Mouse (Mus musculus): ENCODE results near the gene Rdh19. TPM values are rescaled to one million over a fixed set of nuclear protein-coding genes. Genes with fewer than 3 reads are reported as not detected.

The Rdh19 gene
- total RNA-seq (2012; rRNA removed) (not detected in 2 replicates), polyA plus RNA-seq (2012; ENCODE audit: insufficient read depth in 1 of 2, insufficient read length in 2 of 2, low read depth in 1 of 2, low replicate concordance in 2 of 2, missing spikeins in 1 of 2) (not detected)

DNA sequence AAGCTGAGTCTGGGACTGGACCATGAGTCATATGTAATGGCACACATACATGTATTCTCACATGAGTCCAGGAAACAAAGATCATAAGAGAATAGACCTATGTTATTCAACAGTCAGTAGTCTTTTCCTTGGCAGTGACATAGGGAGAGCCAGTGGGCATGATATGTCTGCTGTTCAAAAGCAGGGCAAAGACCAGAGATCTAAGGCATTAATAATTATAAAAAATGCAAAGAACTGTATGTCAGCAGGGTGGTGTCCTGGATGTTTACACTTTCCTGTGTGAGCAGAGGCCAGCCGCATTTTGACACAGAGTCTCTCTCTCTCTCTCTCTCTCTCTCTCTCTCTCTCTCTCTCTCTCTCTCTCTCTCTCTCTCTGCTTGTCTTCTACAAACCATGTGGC lies at the start of gene Rdh19:
Gene Rdh19, plus strand, starts transcription at position 301 of the 400 bp plus-strand sequence.
- Histone ChIP-seq H3K27me3 (ENCODE audit: control insufficient read depth in 1 of 2, insufficient read depth in 2 of 2, low read length in 2 of 2) (no peaks in the 10 kb centered on the region; a peak in 1 of 4 replicates), H3K27ac (ENCODE audit: control insufficient read depth, low read depth, low read length) (no peak within 1 kb of the TSS), H3K9ac (ENCODE audit: control insufficient read depth, low read depth, low read length, poor library complexity, severe bottlenecking) (no peak within 1 kb of the TSS), H3K36me3 (ENCODE audit: control insufficient read depth in 1 of 2, insufficient read depth in 2 of 2, low read length in 2 of 2) (no peaks in the 10 kb centered on the region), H3K4me1 (ENCODE audit: control insufficient read depth in 1 of 2, insufficient read depth in 2 of 2, low read length in 2 of 2) (no peaks in the 10 kb centered on the region), H3K79me2 (ENCODE audit: control insufficient read depth, insufficient read depth, low read length, poor library complexity) (no peaks in the 10 kb centered on the region), H3K9me3 (replicated peaks; ENCODE audit: insufficient read depth, low read length) (no peaks in the 10 kb centered on the region), H3K4me3 (ENCODE audit: control insufficient read depth in 1 of 2, insufficient read depth in 1 of 2, low read depth in 2 of 2, low read length in 2 of 2) (no peak within 1 kb of the TSS)
- DNase-seq (ENCODE audit: low read depth, low spot score): no peak
- TF ChIP-seq KAT2A (conservative IDR thresholded peaks at IDR 0.05; ENCODE audit: low read depth, low read length) (no peak), UBTF (IDR thresholded peaks at IDR 0.05; ENCODE audit: borderline replicate concordance, insufficient read depth, low read depth, low read length) (no peak), SIN3A (IDR thresholded peaks at IDR 0.05; ENCODE audit: low read length) (no peak), ZNF384 (IDR thresholded peaks at IDR 0.05; ENCODE audit: low read depth, low read length) (no peak), MAFK (IDR thresholded peaks at IDR 0.05; ENCODE audit: borderline replicate concordance, low read depth, low read length) (no peak), HCFC1 (IDR thresholded peaks at IDR 0.05; ENCODE audit: low read depth, low read length) (no peak), CTCF (IDR thresholded peaks at IDR 0.05 in 2 of 3, conservative IDR thresholded peaks at IDR 0.05 in 1 of 3; ENCODE audit: control insufficient read depth in 1 of 3, insufficient read depth in 1 of 3, low read depth in 2 of 3, low read length in 3 of 3, poor library complexity in 1 of 3, severe bottlenecking in 1 of 3) (no peak), USF1 (IDR thresholded peaks at IDR 0.05; ENCODE audit: low read depth, low read length) (no peak), POLR2AphosphoS5 (IDR thresholded peaks at IDR 0.05; ENCODE audit: borderline replicate concordance, low read depth, low read length) (no peak), POLR2A (IDR thresholded peaks at IDR 0.05; ENCODE audit: control insufficient read depth in 1 of 2, insufficient read depth in 1 of 2, low read depth in 1 of 2, low read length in 2 of 2, poor library complexity in 1 of 2) (no peak), MYC (IDR thresholded peaks at IDR 0.05; ENCODE audit: low read depth, low read length) (no peak), CHD1 (IDR thresholded peaks at IDR 0.05; ENCODE audit: low read depth, low read length) (no peak), POLR2AphosphoS2 (IDR thresholded peaks at IDR 0.05; ENCODE audit: low read length) (no peak), MYB (IDR thresholded peaks at IDR 0.05; ENCODE audit: low read depth, low read length) (no peak), RCOR1 (IDR thresholded peaks at IDR 0.05; ENCODE audit: low read depth, low read length) (no peak)

DNA sequence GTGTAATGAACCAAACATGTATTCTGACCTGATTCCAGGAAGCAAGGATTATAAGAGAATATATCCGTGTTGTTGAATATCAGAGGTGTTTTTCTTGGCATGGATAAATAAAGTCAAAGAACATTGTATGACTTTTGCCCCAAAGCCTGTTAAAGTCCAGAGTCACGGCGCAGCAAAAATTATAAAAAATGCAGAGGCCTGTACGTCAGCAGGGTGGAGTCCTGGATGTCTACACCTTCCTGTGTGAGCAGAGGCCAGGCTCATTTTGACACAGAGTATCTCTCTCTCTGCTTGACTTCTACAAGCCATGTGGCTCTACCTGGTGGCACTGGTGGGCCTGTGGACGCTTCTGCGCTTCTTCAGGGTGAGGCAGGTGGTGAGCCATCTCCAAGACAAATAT lies 48.8 kb upstream of the Rdh19 start, which contains the start of gene Rdh16:
Gene Rdh16, plus strand, starts transcription at position 262 of the 400 bp plus-strand sequence.
- Histone ChIP-seq H3K9me3 (replicated peaks; ENCODE audit: insufficient read depth, low read length) (no peaks in the 10 kb centered on the region), H3K79me2 (ENCODE audit: control insufficient read depth, insufficient read depth, low read length, poor library complexity) (no peaks in the 10 kb centered on the region)

More for the DNA sequence above, 48.8 kb upstream of the Rdh19 start, which contains the start of gene Rdh16:
- Histone ChIP-seq H3K4me1 (ENCODE audit: control insufficient read depth in 1 of 2, insufficient read depth in 2 of 2, low read length in 2 of 2) (no peaks in the 10 kb centered on the region), H3K9ac (ENCODE audit: control insufficient read depth, low read depth, low read length, poor library complexity, severe bottlenecking) (no peak within 1 kb of the TSS), H3K36me3 (ENCODE audit: control insufficient read depth in 1 of 2, insufficient read depth in 2 of 2, low read length in 2 of 2) (no peaks in the 10 kb centered on the region), H3K27me3 (ENCODE audit: control insufficient read depth in 1 of 2, insufficient read depth in 2 of 2, low read length in 2 of 2) (no peaks in the 10 kb centered on the region), H3K4me3 (ENCODE audit: control insufficient read depth in 1 of 2, insufficient read depth in 1 of 2, low read depth in 2 of 2, low read length in 2 of 2) (no peak within 1 kb of the TSS), H3K27ac (ENCODE audit: control insufficient read depth, low read depth, low read length) (no peak within 1 kb of the TSS)
- no peak for TF ChIP-seq MYC (IDR thresholded peaks at IDR 0.05; ENCODE audit: low read depth, low read length)
- TF ChIP-seq USF1 (IDR thresholded peaks at IDR 0.05; ENCODE audit: low read depth, low read length): no peak
- no peak for TF ChIP-seq CTCF (IDR thresholded peaks at IDR 0.05 in 2 of 3, conservative IDR thresholded peaks at IDR 0.05 in 1 of 3; ENCODE audit: control insufficient read depth in 1 of 3, insufficient read depth in 1 of 3, low read depth in 2 of 3, low read length in 3 of 3, poor library complexity in 1 of 3, severe bottlenecking in 1 of 3)
- TF ChIP-seq POLR2AphosphoS2 (IDR thresholded peaks at IDR 0.05; ENCODE audit: low read length): no peak
- no peak for DNase-seq (ENCODE audit: low read depth, low spot score)

All from MEL (cell line).